Mouse (Mus musculus): ENCODE measurements around the gene Slc25a3. TPM values are rescaled to one million over a fixed set of nuclear protein-coding genes. Genes with fewer than 3 reads are reported as not detected.

Slc25a3 gene
- total and polyA plus RNA-seq, 3 experiments = 428 to 792 (median 509) TPM

- dilution Hi-C loops (cut with MboI; ENCODE audit: extremely low pct_ligation_motif_present, extremely low pct_unique_long_range_greater_than_20kb, low sequenced_read_pairs) = no loop called here
- TF ChIP-seq NRF1 (IDR thresholded peaks at IDR 0.05; ENCODE audit: low read depth, low read length) (no peak), E2F4 (IDR thresholded peaks at IDR 0.05; ENCODE audit: insufficient replicate concordance, low read depth, low read length) (no peak), TBP (conservative IDR thresholded peaks at IDR 0.05; ENCODE audit: low read depth, low read length) (peak; percentile 71), CTCF (conservative IDR thresholded peaks at IDR 0.05 in 1 of 2, IDR thresholded peaks at IDR 0.05 in 1 of 2; ENCODE audit: low read depth in 2 of 2, low read length in 2 of 2) (no peak), NELFE (IDR thresholded peaks at IDR 0.05; ENCODE audit: low read depth, low read length) (no peak), SIN3A (IDR thresholded peaks at IDR 0.05; ENCODE audit: low read length) (peak; percentile 14; the same call in 1 of the 2 replicates), RAD21 (IDR thresholded peaks at IDR 0.05; ENCODE audit: low read depth, low read length) (no peak)
- in situ Hi-C loops (cut with MboI; ENCODE audit: low pct_ligation_motif_present, low pct_unique_long_range_greater_than_20kb, low sequenced_read_pairs) = no loop called here
- H3K9ac ChIP-seq (ENCODE audit: insufficient read depth, low read depth) = peak overlapping the region; percentile 96
- H3K4me3 ChIP-seq (replicated peaks in 1 of 3; ENCODE audit: low read depth in 2 of 3, low read length in 2 of 3, poor library complexity in 1 of 3) = peak overlapping the region; percentile 63 to 93 (median 84)
- H3K4me1 ChIP-seq (ENCODE audit: control insufficient read depth in 1 of 2, insufficient read depth in 2 of 2) = peaks cover 0 to 20% of the 10 kb centered on the region in 2 experiments; a peak in 2 of 4 replicates
- peak overlapping the region; percentile 93 for H3K4me2 ChIP-seq (ENCODE audit: insufficient read depth, low read depth, poor library complexity, severe bottlenecking)
- H3K9me3 ChIP-seq (replicated peaks; ENCODE audit: low read length) = no peaks in the 10 kb centered on the region
- DNase-seq (ENCODE audit: extremely low read depth) = no peak
- no peaks in the 10 kb centered on the region for H3K27me3 ChIP-seq (replicated peaks)
- H3K79me2 ChIP-seq (replicated peaks; ENCODE audit: control insufficient read depth, extremely low read depth, insufficient read depth, poor library complexity, severe bottlenecking) = peaks cover 59% of the 10 kb centered on the region
- H3K27ac ChIP-seq (ENCODE audit: insufficient read depth, low read depth) = no peak overlapping the region
- peaks cover 9 to 16% of the 10 kb centered on the region in 2 experiments for H3K36me3 ChIP-seq (replicated peaks in 1 of 2; ENCODE audit: control insufficient read depth in 1 of 2, insufficient read depth in 1 of 2, low read length in 1 of 2)
These were observed 45.7 kb upstream of the Slc25a3 start for GRCm38 (mm10) chr10:91169414-91170065.

DNA sequence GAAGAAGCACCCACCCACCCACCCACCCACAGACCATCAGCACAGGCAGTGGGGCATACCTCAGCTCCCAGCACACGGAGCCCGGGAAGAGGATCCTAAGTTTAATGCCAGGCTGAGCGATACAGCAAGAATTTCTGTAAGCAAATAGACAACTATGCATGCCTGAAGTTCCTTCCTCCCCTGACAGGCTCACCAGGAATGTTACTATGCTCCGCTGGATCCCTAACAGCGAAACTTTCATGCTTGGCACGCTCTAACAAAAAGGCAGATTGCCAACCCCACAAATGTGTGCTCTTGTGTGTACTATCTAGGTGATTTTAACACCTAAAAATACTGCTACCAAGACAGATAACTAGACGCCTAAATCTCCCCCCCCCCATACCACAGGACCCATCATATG, 43.5 kb upstream of the Slc25a3 start:
- DNase-seq (ENCODE audit: extremely low read depth) = no peak
- no peaks in the 10 kb centered on the region for H3K9me3 ChIP-seq (replicated peaks; ENCODE audit: low read length)
- H3K27ac ChIP-seq (ENCODE audit: insufficient read depth, low read depth) = no peak overlapping the region
- peaks cover 0 to 36% of the 10 kb centered on the region in 2 experiments; a peak in 2 of 4 replicates for H3K4me1 ChIP-seq (ENCODE audit: control insufficient read depth in 1 of 2, insufficient read depth in 2 of 2)
- H3K9ac ChIP-seq (ENCODE audit: insufficient read depth, low read depth) = no peak overlapping the region; the same call in 1 of the 2 replicates
- TF ChIP-seq POLR2A (IDR thresholded peaks at IDR 0.05; ENCODE audit: low read depth, low read length) (0 out of 2 replicates have a peak, but pooled peaks have one; percentile 6), TBP (conservative IDR thresholded peaks at IDR 0.05; ENCODE audit: low read depth, low read length) (no peak), MEF2A (IDR thresholded peaks at IDR 0.05; ENCODE audit: borderline replicate concordance, low read depth, low read length) (no peak), BHLHE40 (IDR thresholded peaks at IDR 0.05; ENCODE audit: low read depth, low read length) (no peak), JUN (IDR thresholded peaks at IDR 0.05; ENCODE audit: insufficient read depth, low read depth, low read length) (no peak), PAX5 (IDR thresholded peaks at IDR 0.05; ENCODE audit: low read length) (no peak)
- peaks cover 23 to 35% of the 10 kb centered on the region in 2 experiments for H3K36me3 ChIP-seq (replicated peaks in 1 of 2; ENCODE audit: control insufficient read depth in 1 of 2, insufficient read depth in 1 of 2, low read length in 1 of 2)
- H3K4me3 ChIP-seq (replicated peaks in 1 of 3; ENCODE audit: low read depth in 2 of 3, low read length in 2 of 3, poor library complexity in 1 of 3) = peak overlapping the region in 1 of 3 experiments; percentile 25
- H3K79me2 ChIP-seq (replicated peaks; ENCODE audit: control insufficient read depth, extremely low read depth, insufficient read depth, poor library complexity, severe bottlenecking) = peaks cover 70% of the 10 kb centered on the region
- dilution Hi-C loops (cut with MboI; ENCODE audit: extremely low pct_ligation_motif_present, extremely low pct_unique_long_range_greater_than_20kb, low sequenced_read_pairs) = no loop called here
- H3K27me3 ChIP-seq (replicated peaks) = no peaks in the 10 kb centered on the region
- in situ Hi-C loops (cut with MboI; ENCODE audit: low pct_ligation_motif_present, low pct_unique_long_range_greater_than_20kb, low sequenced_read_pairs) = no loop called here
- peak overlapping the region; percentile 37 for H3K4me2 ChIP-seq (ENCODE audit: insufficient read depth, low read depth, poor library complexity, severe bottlenecking)

DNA sequence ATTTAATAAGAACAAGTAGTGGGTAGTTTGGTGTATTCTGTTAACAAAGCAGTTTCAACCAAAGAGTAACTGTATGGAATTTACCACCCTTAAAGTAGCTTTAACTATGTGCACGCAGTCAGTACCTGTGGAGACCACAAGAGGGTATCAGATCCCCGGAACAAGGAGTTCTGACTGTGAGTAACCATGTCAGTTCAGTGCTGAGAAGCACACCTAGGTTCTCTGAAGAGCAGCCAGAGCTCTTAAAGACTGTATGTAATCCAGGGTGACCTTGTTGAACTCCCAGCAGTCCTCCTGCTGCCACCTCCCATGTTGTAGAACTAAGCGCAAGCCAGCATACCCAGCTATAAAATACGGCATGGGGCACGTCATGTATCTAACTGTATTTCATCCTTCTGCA, 43.0 kb upstream of the Slc25a3 start:
- dilution Hi-C loops (cut with MboI; ENCODE audit: extremely low pct_ligation_motif_present, extremely low pct_unique_long_range_greater_than_20kb, low sequenced_read_pairs) (no loop called here), in situ Hi-C loops (cut with MboI; ENCODE audit: low pct_ligation_motif_present, low pct_unique_long_range_greater_than_20kb, low sequenced_read_pairs) (no loop called here)
- Histone ChIP-seq H3K4me1 (ENCODE audit: control insufficient read depth in 1 of 2, insufficient read depth in 2 of 2) (peaks cover 0 to 41% of the 10 kb centered on the region in 2 experiments; a peak in 2 of 4 replicates), H3K36me3 (replicated peaks in 1 of 2; ENCODE audit: control insufficient read depth in 1 of 2, insufficient read depth in 1 of 2, low read length in 1 of 2) (peaks cover 28 to 40% of the 10 kb centered on the region in 2 experiments), H3K4me2 (ENCODE audit: insufficient read depth, low read depth, poor library complexity, severe bottlenecking) (peak overlapping the region; percentile 37), H3K79me2 (replicated peaks; ENCODE audit: control insufficient read depth, extremely low read depth, insufficient read depth, poor library complexity, severe bottlenecking) (peaks cover 74% of the 10 kb centered on the region), H3K9me3 (replicated peaks; ENCODE audit: low read length) (no peaks in the 10 kb centered on the region), H3K27me3 (replicated peaks) (no peaks in the 10 kb centered on the region), H3K27ac (ENCODE audit: insufficient read depth, low read depth) (no peak overlapping the region), H3K4me3 (replicated peaks in 1 of 3; ENCODE audit: low read depth in 2 of 3, low read length in 2 of 3, poor library complexity in 1 of 3) (peak overlapping the region in 1 of 3 experiments; percentile 17), H3K9ac (ENCODE audit: insufficient read depth, low read depth) (no peak overlapping the region)
- DNase-seq (ENCODE audit: extremely low read depth) = peak; percentile 79
- TF ChIP-seq MAX (IDR thresholded peaks at IDR 0.05; ENCODE audit: low read length) = 0 out of 2 replicates have a peak, but pooled peaks have one; percentile 26
- TF ChIP-seq TBP (conservative IDR thresholded peaks at IDR 0.05; ENCODE audit: low read depth, low read length) = no peak
- TF ChIP-seq JUND (conservative IDR thresholded peaks at IDR 0.05; ENCODE audit: low read depth, low read length) = no peak
- TF ChIP-seq CTCF (conservative IDR thresholded peaks at IDR 0.05 in 1 of 2, IDR thresholded peaks at IDR 0.05 in 1 of 2; ENCODE audit: low read depth in 2 of 2, low read length in 2 of 2) = peak; percentile 84 to 88
- TF ChIP-seq SIN3A (IDR thresholded peaks at IDR 0.05; ENCODE audit: low read length) = no peak
- peak; percentile 62; the same call in 1 of the 2 replicates for TF ChIP-seq MYC (IDR thresholded peaks at IDR 0.05; ENCODE audit: low read depth, low read length)
- TF ChIP-seq ELF1 (IDR thresholded peaks at IDR 0.05; ENCODE audit: low read depth, low read length) = peak; percentile 20; the same call in 1 of the 2 replicates
- TF ChIP-seq CHD2 (IDR thresholded peaks at IDR 0.05; ENCODE audit: low read length) = no peak
- 0 out of 2 replicates have a peak, but pooled peaks have one; percentile 3 for TF ChIP-seq POLR2A (IDR thresholded peaks at IDR 0.05; ENCODE audit: low read depth, low read length)
- TF ChIP-seq USF1 (IDR thresholded peaks at IDR 0.05; ENCODE audit: low read depth, low read length) = no peak
- no peak for TF ChIP-seq JUN (IDR thresholded peaks at IDR 0.05; ENCODE audit: insufficient read depth, low read depth, low read length)
- peak; percentile 73 for TF ChIP-seq SMC3 (IDR thresholded peaks at IDR 0.05; ENCODE audit: low read depth, low read length)
- TF ChIP-seq ETS1 (conservative IDR thresholded peaks at IDR 0.05; ENCODE audit: low read depth, low read length) = no peak
- TF ChIP-seq NRF1 (IDR thresholded peaks at IDR 0.05; ENCODE audit: low read depth, low read length) = no peak
- peak; percentile 35; the same call in 1 of the 2 replicates for TF ChIP-seq MXI1 (IDR thresholded peaks at IDR 0.05; ENCODE audit: low read depth, low read length)
- TF ChIP-seq RAD21 (IDR thresholded peaks at IDR 0.05; ENCODE audit: low read depth, low read length) = peak; percentile 72
- TF ChIP-seq TCF12 (IDR thresholded peaks at IDR 0.05; ENCODE audit: low read depth, low read length) = peak; percentile 25; the same call in 1 of the 2 replicates
